Mouse (Mus musculus) retina, adult 2 months (tissue): ENCODE measurements around the gene Akirin2.

ENCODE experiments used
- DNase-seq: peaks from one replicate; pipeline ENCODE4 v3.0.0-alpha.2; 2012; ENCODE audit warnings: low read depth, low spot score

Akirin2 gene

GRCm38 (mm10) chr4:34584871-34585607, 34.3 kb downstream of the Akirin2 start:
- DNase-seq = no peak

GRCm38 (mm10) chr4:34603123-34603522, 52.4 kb downstream of the Akirin2 start:
- no peak for DNase-seq

GRCm38 (mm10) chr4:34606658-34607057, 55.9 kb downstream of the Akirin2 start:
- no peak for DNase-seq

- no peak for DNase-seq
Measured at GRCm38 (mm10) chr4:34613571-34614145, 62.9 kb downstream of the Akirin2 start.

- peak; percentile 76 for DNase-seq
Measured at GRCm38 (mm10) chr4:34614630-34615094, 63.9 kb downstream of the Akirin2 start, which contains the start of the genes Orc3 and Rars2. Gene Orc3 (minus strand): TSS chr4:34614944. Gene Rars2 (plus strand): TSS chr4:34614957.

GRCm38 (mm10) chr4:34615303-34615702, 64.6 kb downstream of the Akirin2 start:
- DNase-seq = no peak

- DNase-seq = no peak
Measured at GRCm38 (mm10) chr4:34616146-34616545, 65.4 kb downstream of the Akirin2 start.
